23 mouse cellular contexts compared by ENCODE assay signal in the genomic region with DNA sequence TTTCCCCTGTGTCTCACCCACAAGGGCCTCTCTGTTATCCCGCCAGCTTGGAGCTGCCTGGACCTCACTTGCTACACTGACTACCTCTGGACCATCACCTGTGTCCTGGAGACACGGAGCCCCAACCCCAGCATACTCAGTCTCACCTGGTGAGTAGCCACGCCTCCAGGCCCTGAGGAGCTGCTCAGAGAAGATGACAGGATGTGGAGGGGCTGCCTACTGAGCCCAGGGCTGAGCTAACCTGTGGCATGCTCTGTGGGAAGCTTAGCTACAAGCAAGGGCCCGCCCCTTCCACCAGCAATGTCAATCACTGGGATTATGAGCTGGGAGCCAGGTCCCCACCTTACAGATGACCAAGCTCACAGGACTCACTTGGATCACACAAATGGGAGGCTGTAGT. TPM values are rescaled to one million over a fixed set of nuclear protein-coding genes. Genes with fewer than 3 reads are reported as not detected.
DNase-seq lines count a peak whose midpoint lies in the region; ATAC-seq lines count a peak whose summit lies in the region.
"Had no signal": no experiment of that assay in that cellular context is flagged by ENCODE, and none has a peak within 500 bp of the region (broad histone marks: within the 10 kb centered on the region; RNA-seq: fewer than 3 reads in every experiment).

No protein-coding gene starts in this region.

- ATAC-seq in inflammation-experienced regulatory T-cells, adult 6 months = peak; percentile 67
- no peak for ATAC-seq in megakaryocyte progenitor cell, adult 5-6 weeks (replicated peaks; ENCODE audit: poor library complexity)
- ATAC-seq: forebrain, embryonic 13.5 days; midbrain, embryonic 16.5 days; Patski had no signal

- peak; percentile 89 for DNase-seq in heart, adult 11 months
- DNase-seq in heart, postnatal 14 days = no peak
- DNase-seq in B cell, adult 2 months = peak; percentile 41 to 48
- peak; percentile 73 for DNase-seq in thymus, postnatal 0 days (ENCODE audit: low spot score)
- no peak for DNase-seq in cerebellum, adult 8-10 months
- DNase-seq in spleen, postnatal 14 days (ENCODE audit: low spot score in 2 of 2) = no peak
- DNase-seq: adrenal gland, postnatal 10 days; cerebellum, adult 18-20 months; cerebellum, postnatal 25 days; heart, postnatal 36 days; kidney, adult 2 months; kidney, postnatal 14 days; liver, embryonic 13.5 days; lung, adult 2 months; lung, postnatal 14 days; right cerebral cortex, postnatal 4 days had no signal

- intact Hi-C loops in heart, postnatal 14 days (cut with DNase I) = no loop called here

RNA-seq across cellular contexts. Expression of gene Il21r, which starts 22.0 kb away (rescaled TPM):
- total RNA-seq in heart, postnatal 14 days (2021) = 1 to 10 TPM in 1 of 2 experiments, under 1 TPM in 1; 0.55 to 3.1 TPM
- 10 to 100 TPM; 68.7 to 92.3 (median 73.8) TPM for polyA plus RNA-seq in inflammation-experienced regulatory T-cells, adult 6 months (2017; shearing (Covaris generic))
- polyA plus RNA-seq in thymus, postnatal 0 days (2015; fragmentation: Nextera tagmentation; extraction: Ambion mirVana) = 28.2 and 36.8 TPM in 2 replicates
- total RNA-seq in megakaryocyte progenitor cell, adult 5-6 weeks (2015) = 2.7 and 4.3 TPM in 2 replicates
- 3.6 and 7.2 TPM in 2 replicates for total RNA-seq in megakaryocyte progenitor cell, adult 5-6 weeks (2017)
- total RNA-seq: gastrocnemius, adult 8-10 months had no signal
- polyA plus RNA-seq: neural tube, embryonic 14.5 days; Patski had no signal

Comparison
In these comparisons a context has a peak if more than half of its experiments do, and no peak if none do; other contexts are left out.
1. DNase-seq: peak in heart, adult 11 months (single experiment), B cell, adult 2 months (2 of 2) and thymus, postnatal 0 days (single experiment); none in heart, postnatal 14 days (0 of 2), cerebellum, adult 8-10 months (single experiment) and spleen, postnatal 14 days (0 of 2).